Mouse (Mus musculus) midbrain, embryonic 10.5 days (tissue): Measurements from ENCODE around the gene Selenon. TPM values are rescaled to one million over a fixed set of nuclear protein-coding genes. Genes with fewer than 3 reads are reported as not detected.

Experiments
- DNase-seq: peaks from one replicate; pipeline ENCODE4 v3.0.0-alpha.2; 2017; ENCODE audit warnings: low spot score
- H3K27ac ChIP-seq: fragments of 300-500 bp; sonication (generic); replicated peaks from 2 replicates; pipeline ENCODE4 v1.5.1; 2016; ENCODE audit warnings: mild to moderate bottlenecking
- H3K27me3 ChIP-seq: fragments of 300-500 bp; sonication (generic); 2 replicates; pipeline ENCODE4 v1.6.1; 2016; ENCODE audit warnings: low read depth, mild to moderate bottlenecking; ENCODE audit not compliant: poor library complexity, severe bottlenecking
- H3K36me3 ChIP-seq: fragments of 300-500 bp; sonication (generic); 2 replicates; pipeline ENCODE4 v1.6.1; 2016; ENCODE audit warnings: mild to moderate bottlenecking, moderate library complexity
- H3K4me1 ChIP-seq: fragments of 300-500 bp; sonication (generic); 2 replicates; pipeline ENCODE4 v1.6.1; 2016
- H3K4me3 ChIP-seq: fragments of 300-500 bp; sonication (generic); 2 replicates; pipeline ENCODE4 v1.5.1; 2016; ENCODE audit warnings: mild to moderate bottlenecking, moderate library complexity
- H3K9me3 ChIP-seq: fragments of 300-500 bp; sonication (generic); replicated peaks from 2 replicates; pipeline ENCODE4 v1.6.1; 2016; ENCODE audit warnings: mild to moderate bottlenecking
- WGBS: fragments of 180-500 bp; shearing (Covaris S2); methylation state at CpG from one replicate; pipeline ENCODE4 v1.1.7; 2016; 5-methylcytosine and 5-hydroxymethylcytosine counted together
- polyA plus RNA-seq: library from polyadenylated mRNA; unstranded; fragments of >200 nt; fragmentation: Nextera tagmentation; extraction: Ambion mirVana; gene quantifications from 2 replicates; pipeline ENCODE4 v1.2.1, GENCODE M21; 2016

The Selenon gene
- polyA plus RNA-seq, 1 experiment from 2014 or later: 8.4 TPM

GRCm38 (mm10) chr4:134572449-134573300 lies 20.7 kb upstream of the Selenon start:
- DNase-seq: no peak
- peaks cover 18% of the 10 kb centered on the region for H3K4me1 ChIP-seq
- WGBS: 88% methylated on average over 24 of the region's 24 CpGs

GRCm38 (mm10) chr4:134570704-134571451 lies 18.9 kb upstream of the Selenon start:
- H3K27ac ChIP-seq: peak overlapping the region; percentile 14; the same call in 1 of the 2 replicates
- 81% methylated on average over 14 of the region's 14 CpGs for WGBS
- no peak for DNase-seq
- no peaks in the 10 kb centered on the region for H3K9me3 ChIP-seq
- H3K4me1 ChIP-seq: peaks cover 21% of the 10 kb centered on the region
- H3K36me3 ChIP-seq: peaks cover 18% of the 10 kb centered on the region
- 0 out of 2 replicates have a peak, but pooled peaks cover 4% of the 10 kb centered on the region for H3K27me3 ChIP-seq
- no peak overlapping the region for H3K4me3 ChIP-seq

More at GRCm38 (mm10) chr4:134572449-134573300, 20.7 kb upstream of the Selenon start:
- no peak overlapping the region for H3K4me3 ChIP-seq
- H3K9me3 ChIP-seq: no peaks in the 10 kb centered on the region
- H3K36me3 ChIP-seq: peaks cover 12% of the 10 kb centered on the region
- H3K27me3 ChIP-seq: no peaks in the 10 kb centered on the region
- peak overlapping the region; percentile 38; the same call in 1 of the 2 replicates for H3K27ac ChIP-seq

GRCm38 (mm10) chr4:134569831-134570230 lies 17.9 kb upstream of the Selenon start:
- 81% methylated on average over 8 of the region's 8 CpGs for WGBS
- Histone ChIP-seq H3K4me3 (no peak overlapping the region), H3K4me1 (peaks cover 13% of the 10 kb centered on the region), H3K9me3 (peaks cover 5% of the 10 kb centered on the region; the same call in 1 of the 2 replicates), H3K36me3 (peaks cover 24% of the 10 kb centered on the region), H3K27me3 (0 out of 2 replicates have a peak, but pooled peaks cover 4% of the 10 kb centered on the region), H3K27ac (0 out of 2 replicates have a peak overlapping the region, but pooled peaks have one; percentile 28)
- DNase-seq: no peak

- Histone ChIP-seq H3K36me3 (peaks cover 24% of the 10 kb centered on the region), H3K9me3 (peaks cover 5% of the 10 kb centered on the region; the same call in 1 of the 2 replicates), H3K4me1 (peaks cover 13% of the 10 kb centered on the region), H3K27ac (no peak overlapping the region), H3K27me3 (0 out of 2 replicates have a peak, but pooled peaks cover 4% of the 10 kb centered on the region), H3K4me3 (no peak overlapping the region)
- no peak for DNase-seq
- WGBS: 75% methylated on average over 6 of the region's 6 CpGs
Measured at GRCm38 (mm10) chr4:134569205-134569604, 17.2 kb upstream of the Selenon start.

- DNase-seq: no peak
- peaks cover 5% of the 10 kb centered on the region; the same call in 1 of the 2 replicates for H3K9me3 ChIP-seq
- H3K27me3 ChIP-seq: 0 out of 2 replicates have a peak, but pooled peaks cover 4% of the 10 kb centered on the region
- H3K36me3 ChIP-seq: peaks cover 28% of the 10 kb centered on the region
- no peak overlapping the region for H3K4me3 ChIP-seq
- H3K27ac ChIP-seq: peak overlapping the region; percentile 64
- WGBS: 38% methylated on average over 19 of the region's 19 CpGs
- peaks cover 11% of the 10 kb centered on the region for H3K4me1 ChIP-seq
Measured at GRCm38 (mm10) chr4:134567377-134568226, 15.6 kb upstream of the Selenon start.

GRCm38 (mm10) chr4:134564093-134564492 lies 12.1 kb upstream of the Selenon start:
- H3K9me3 ChIP-seq: peaks cover 5% of the 10 kb centered on the region; the same call in 1 of the 2 replicates
- H3K27ac ChIP-seq: 0 out of 2 replicates have a peak overlapping the region, but pooled peaks have one; percentile 3
- DNase-seq: no peak
- peaks cover 9% of the 10 kb centered on the region for H3K4me1 ChIP-seq
- peaks cover 26% of the 10 kb centered on the region for H3K36me3 ChIP-seq
- no peak overlapping the region for H3K4me3 ChIP-seq
- 88% methylated on average over 6 of the region's 6 CpGs for WGBS
- 0 out of 2 replicates have a peak, but pooled peaks cover 4% of the 10 kb centered on the region for H3K27me3 ChIP-seq

- H3K4me3 ChIP-seq: no peak overlapping the region
- no peak for DNase-seq
- 93% methylated on average over 16 of the region's 16 CpGs for WGBS
- H3K27me3 ChIP-seq: 0 out of 2 replicates have a peak, but pooled peaks cover 4% of the 10 kb centered on the region
- H3K4me1 ChIP-seq: peaks cover 14% of the 10 kb centered on the region
- no peak overlapping the region for H3K27ac ChIP-seq
- H3K9me3 ChIP-seq: peaks cover 5% of the 10 kb centered on the region; the same call in 1 of the 2 replicates
- H3K36me3 ChIP-seq: peaks cover 26% of the 10 kb centered on the region
Measured at GRCm38 (mm10) chr4:134563624-134564023, 11.7 kb upstream of the Selenon start.

GRCm38 (mm10) chr4:134562014-134562413 lies 10.0 kb upstream of the Selenon start:
- peaks cover 26% of the 10 kb centered on the region for H3K36me3 ChIP-seq
- H3K27ac ChIP-seq: no peak overlapping the region
- no peaks in the 10 kb centered on the region for H3K27me3 ChIP-seq
- peaks cover 16% of the 10 kb centered on the region for H3K4me1 ChIP-seq
- no peak for DNase-seq
- WGBS: 90% methylated on average over 2 of the region's 2 CpGs
- peaks cover 5% of the 10 kb centered on the region; the same call in 1 of the 2 replicates for H3K9me3 ChIP-seq
- H3K4me3 ChIP-seq: no peak overlapping the region

GRCm38 (mm10) chr4:134560699-134561098 lies 8.7 kb upstream of the Selenon start:
- Histone ChIP-seq H3K4me3 (no peak overlapping the region), H3K27ac (no peak overlapping the region), H3K9me3 (peaks cover 5% of the 10 kb centered on the region; the same call in 1 of the 2 replicates), H3K4me1 (peaks cover 16% of the 10 kb centered on the region), H3K36me3 (peaks cover 19% of the 10 kb centered on the region), H3K27me3 (no peaks in the 10 kb centered on the region)
- WGBS: 94% methylated on average over 8 of the region's 8 CpGs
- DNase-seq: no peak

- H3K36me3 ChIP-seq: peaks cover 5% of the 10 kb centered on the region
- no peaks in the 10 kb centered on the region for H3K27me3 ChIP-seq
- WGBS: 88% methylated on average over 7 of the region's 7 CpGs
- no peaks in the 10 kb centered on the region for H3K9me3 ChIP-seq
- no peak for DNase-seq
- no peak overlapping the region for H3K27ac ChIP-seq
- peaks cover 22% of the 10 kb centered on the region for H3K4me1 ChIP-seq
- no peak overlapping the region for H3K4me3 ChIP-seq
Measured at GRCm38 (mm10) chr4:134559154-134559553, 7.2 kb upstream of the Selenon start.

- no peak overlapping the region for H3K4me3 ChIP-seq
- no peak for DNase-seq
- H3K27ac ChIP-seq: peak overlapping the region; percentile 14; the same call in 1 of the 2 replicates
- peaks cover 22% of the 10 kb centered on the region for H3K4me1 ChIP-seq
- no peaks in the 10 kb centered on the region for H3K9me3 ChIP-seq
- H3K36me3 ChIP-seq: no peaks in the 10 kb centered on the region; the same call in 1 of the 2 replicates
- no peaks in the 10 kb centered on the region for H3K27me3 ChIP-seq
- 64% methylated on average over 9 of the region's 9 CpGs for WGBS
Measured at GRCm38 (mm10) chr4:134558570-134559113, 6.7 kb upstream of the Selenon start.
